Mouse (Mus musculus): ENCODE data around the gene Ptprn2.

Ptprn2 gene

DNA sequence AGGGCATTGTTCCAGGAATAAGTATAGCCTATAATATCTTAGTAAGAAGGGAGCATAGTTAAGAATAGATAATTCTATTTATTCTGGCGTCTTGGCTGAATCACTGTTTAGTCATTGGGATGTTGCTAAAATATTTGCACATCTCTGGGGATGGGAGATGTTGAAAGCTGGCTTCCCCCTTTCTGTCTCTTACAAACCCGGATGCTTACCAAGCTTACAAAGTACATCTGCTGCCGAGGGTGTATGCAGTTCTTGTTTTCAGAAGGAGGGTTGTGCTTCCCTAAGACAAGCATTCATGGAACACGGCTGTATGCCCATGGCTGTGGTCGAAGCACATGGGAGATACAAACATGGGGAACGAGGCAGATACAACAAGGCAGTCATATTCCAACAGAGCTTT lies 642.0 kb downstream of the Ptprn2 start:
- DNase-seq (ENCODE audit: low spot score in 2 of 2): no peak

DNA sequence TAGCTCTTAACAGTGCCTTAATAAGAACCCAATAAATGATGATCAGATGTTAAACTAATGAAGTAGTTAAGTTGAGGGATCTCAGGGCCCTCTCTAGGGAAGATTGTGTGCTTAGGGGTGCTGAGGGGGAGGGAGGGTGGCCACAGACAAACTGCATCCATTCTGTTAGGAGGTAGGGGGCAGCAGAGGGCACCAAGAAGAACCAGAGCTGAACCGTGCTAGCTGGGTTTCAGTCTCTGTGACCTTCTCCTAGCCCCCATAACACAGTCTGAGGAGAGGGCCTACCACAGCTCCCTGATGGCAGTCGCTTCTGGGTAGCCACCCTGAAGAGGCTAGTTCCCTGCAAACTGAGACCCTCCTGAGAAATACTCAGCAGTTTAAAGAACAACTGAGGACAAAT lies 646.6 kb downstream of the Ptprn2 start:
- no peak for DNase-seq (ENCODE audit: low spot score in 2 of 2)

DNA sequence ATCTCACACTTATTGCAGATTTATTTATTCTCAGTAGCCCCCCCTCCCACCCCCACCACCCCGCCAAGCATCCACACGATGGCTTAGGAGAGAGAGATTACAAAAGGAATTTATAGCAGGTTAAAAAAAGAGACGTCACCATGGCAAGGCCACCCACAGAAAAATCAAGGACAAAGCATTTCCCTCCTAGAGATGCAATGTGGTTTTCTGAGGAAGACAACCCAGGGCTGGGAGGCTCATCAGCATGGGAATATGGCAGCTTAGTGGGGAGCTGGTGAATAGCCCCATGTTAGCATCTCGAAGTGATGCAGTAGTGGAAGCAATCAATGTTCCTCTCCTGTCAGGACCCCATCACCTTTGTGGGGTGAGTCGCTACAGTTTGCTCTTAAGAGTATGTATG lies 649.7 kb downstream of the Ptprn2 start:
- DNase-seq (ENCODE audit: low spot score in 2 of 2): no peak

DNA sequence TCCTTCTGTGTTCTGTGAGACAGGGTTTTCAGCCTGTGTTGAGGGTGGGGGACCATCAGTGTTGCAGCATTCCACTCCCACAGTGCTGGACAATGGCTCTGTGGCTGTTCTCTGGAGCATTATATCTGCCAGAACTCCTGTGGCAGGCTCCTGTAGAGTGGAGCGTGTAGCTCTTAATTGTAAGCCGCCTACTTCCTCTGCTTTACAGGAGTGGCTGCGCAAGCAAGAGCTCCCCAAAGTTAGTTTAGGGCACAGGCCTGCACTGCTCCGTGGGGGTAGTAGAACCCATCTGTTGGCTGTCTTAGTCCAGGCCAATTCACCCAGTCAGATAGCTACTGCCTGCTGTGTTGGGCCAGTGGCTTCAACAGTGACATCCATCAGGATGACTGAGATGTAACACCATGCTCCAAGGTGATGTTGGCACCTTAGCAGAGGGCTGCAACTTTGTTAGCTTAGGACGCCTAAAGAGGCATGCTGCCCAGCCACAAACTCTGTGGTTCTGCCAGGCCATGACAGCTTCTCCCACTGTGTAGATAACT lies 651.0 kb downstream of the Ptprn2 start:
- DNase-seq (ENCODE audit: low spot score in 2 of 2): no peak

DNA sequence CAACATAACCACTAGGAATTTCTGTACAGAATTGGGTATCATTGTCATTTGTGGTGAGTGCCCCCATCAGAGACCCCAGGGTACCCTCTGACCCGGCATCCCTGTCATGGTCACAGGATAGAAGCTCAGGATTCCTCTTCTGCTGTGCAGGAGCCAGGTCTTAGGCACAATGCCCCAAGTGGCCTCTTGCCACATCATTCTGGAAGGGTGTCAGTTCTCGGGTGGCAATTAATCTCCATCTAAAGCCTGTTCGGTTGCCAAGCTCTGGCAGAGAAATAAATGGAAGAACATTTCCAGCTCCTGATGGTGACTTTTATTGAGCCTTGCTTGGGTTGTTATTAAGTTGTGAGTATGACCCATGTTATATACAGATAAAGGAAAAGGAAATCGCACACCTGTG lies 655.4 kb downstream of the Ptprn2 start:
- no peak for DNase-seq (ENCODE audit: low spot score in 2 of 2)

DNA sequence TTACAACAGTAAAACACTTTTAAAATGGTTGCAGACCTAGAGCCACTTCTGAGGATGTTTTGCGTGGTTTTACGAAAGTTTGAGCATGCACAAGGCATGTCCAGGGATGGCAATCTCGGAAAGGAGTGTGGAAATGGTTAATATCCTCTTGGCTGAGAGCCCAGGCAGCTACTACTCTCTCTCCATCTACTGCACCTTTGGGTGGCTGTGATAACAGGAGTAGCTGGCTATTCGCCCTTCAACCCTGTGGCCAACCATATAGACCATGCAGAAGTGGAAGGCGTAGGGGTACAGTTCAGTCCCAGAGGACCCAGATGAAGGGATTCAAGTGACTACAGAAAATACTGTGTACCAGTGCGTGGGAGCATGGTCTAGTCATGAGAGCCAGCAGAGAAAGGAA lies 655.9 kb downstream of the Ptprn2 start:
- no peak for DNase-seq (ENCODE audit: low spot score in 2 of 2)

DNA sequence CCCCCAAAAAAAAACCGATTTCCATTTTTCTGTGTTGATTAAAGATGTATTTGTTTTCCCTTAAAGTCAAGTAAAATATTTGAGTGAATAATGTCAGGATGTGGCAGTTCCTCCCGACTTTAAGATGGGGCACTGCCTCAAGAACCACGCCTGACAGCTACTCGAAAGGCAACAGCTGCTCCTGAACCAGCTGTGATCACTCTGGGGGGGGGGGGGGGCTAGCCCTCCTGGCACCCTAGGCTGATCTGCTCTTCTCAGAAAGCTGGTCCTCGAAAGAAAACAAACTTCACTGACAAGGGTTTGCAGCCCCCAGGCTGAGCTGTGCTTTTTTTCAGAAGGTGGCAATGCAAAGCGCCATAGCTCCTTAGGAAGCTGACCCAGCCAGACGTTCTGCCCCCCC lies 663.7 kb downstream of the Ptprn2 start:
- DNase-seq (ENCODE audit: low spot score in 2 of 2): no peak

DNA sequence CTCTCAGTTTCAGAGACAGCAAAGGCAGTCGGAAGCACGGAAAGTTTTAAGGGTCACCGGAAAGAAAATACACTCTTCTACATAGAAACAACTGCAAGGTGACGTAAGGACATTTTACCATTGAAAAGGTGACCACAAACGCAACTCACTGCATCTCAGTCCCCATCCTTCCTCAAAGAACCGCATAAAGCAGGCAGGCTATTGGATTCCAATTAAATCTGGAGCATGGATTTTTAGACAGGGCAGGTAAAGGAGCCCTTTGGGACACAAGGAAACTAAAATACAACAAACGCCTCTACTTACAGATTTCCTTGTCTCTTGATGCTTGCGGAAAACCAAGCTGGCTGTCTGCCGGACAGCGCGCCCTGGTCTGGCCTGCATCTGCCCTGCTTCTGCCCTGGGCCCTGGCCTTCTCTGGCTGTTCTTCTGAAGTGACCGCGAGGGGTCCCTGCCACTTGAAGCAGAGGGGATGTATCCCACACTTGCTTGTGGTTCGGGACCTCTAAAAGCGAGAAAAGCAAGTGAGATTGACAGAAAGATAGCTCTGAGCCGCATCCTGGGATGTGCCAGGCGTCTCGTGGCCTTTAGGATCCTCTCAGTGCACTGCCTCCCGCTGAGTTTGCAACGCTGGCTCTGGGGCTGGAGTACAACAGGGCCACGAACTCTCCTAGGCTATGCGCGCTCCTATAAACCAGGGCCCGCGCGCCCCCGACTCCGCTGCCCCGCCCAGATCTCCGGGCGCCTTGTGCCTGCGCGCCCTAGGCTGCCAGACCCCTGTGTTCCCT lies 665.3 kb downstream of the Ptprn2 start:
- no peak for DNase-seq (ENCODE audit: low spot score in 2 of 2)

DNA sequence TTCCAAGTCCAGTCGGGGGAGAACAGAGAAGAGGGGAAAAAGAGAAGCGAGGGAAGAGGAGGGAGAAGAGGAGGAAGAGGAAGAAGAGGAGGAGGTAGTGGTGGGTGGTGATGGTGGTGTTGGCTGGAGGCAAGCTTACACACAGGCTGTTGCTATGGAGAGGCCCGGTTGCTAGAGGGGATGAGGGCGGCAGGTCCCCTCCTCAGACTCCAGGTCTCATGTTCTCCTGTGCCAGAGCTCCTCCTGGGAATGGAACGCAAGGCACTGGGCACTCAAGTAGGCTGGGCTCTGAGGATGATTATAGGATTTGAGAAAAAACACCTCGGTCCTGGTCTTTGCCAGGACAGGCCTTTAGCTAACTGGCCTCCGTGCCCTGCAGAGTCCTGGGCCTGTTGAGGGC lies 666.1 kb downstream of the Ptprn2 start:
- no peak for DNase-seq (ENCODE audit: low spot score in 2 of 2)

DNA sequence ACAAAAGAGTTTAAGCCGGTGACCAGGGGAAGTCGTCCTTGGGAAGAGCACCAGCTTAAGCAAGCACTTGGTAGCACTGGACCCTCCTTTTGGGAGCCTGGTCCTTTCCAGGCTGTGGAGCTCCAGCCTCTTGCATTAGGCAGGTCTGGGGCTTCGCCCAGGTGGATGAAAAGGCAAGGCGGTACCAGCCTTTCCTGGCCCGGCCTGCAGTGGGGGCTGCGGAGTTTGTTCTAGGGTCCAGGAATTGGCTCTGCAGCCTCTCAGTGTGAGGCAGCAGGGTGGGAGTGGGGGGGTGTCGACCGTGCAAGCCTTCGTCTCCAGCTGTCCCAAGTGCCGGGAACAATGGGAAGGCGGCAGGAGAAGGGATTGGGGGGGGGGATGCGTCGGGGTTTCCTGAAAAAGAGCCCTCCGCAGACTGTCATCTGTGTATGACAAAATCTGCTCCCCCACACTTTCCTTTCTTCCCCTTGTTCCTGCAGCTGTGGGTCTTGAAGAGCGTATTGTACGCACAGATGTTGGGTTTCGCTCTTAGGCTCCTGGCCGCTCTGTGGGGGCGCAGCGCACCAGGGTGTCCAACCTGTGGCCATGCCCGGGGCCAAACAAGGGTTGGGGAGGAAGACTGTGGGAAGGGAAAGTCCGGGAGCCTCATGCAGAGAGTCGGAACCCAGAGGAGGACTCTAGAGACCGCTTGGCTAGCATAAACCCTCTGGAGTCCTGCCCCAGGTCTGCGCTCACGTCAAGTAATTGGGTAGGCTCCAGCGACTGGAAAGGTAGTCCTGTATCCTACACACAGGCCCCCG lies 667.0 kb downstream of the Ptprn2 start:
- no peak for DNase-seq (ENCODE audit: low spot score in 2 of 2)

DNA sequence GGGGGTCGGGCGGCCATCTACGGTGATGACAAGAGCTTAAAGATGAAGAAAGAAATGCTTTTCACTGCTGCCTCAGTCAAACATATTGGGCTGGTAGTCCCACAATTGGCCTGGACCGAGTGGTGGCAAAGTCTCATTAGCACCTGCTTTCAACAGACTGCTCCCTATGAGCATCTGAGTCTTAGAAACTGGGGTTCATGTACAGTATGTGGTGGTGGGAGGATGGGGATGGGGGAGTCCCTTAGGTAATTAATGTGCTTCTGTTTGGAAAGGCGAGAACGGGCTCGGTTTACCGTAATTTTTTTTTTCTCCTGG lies 667.6 kb downstream of the Ptprn2 start:
- DNase-seq (ENCODE audit: low spot score in 2 of 2): no peak

DNA sequence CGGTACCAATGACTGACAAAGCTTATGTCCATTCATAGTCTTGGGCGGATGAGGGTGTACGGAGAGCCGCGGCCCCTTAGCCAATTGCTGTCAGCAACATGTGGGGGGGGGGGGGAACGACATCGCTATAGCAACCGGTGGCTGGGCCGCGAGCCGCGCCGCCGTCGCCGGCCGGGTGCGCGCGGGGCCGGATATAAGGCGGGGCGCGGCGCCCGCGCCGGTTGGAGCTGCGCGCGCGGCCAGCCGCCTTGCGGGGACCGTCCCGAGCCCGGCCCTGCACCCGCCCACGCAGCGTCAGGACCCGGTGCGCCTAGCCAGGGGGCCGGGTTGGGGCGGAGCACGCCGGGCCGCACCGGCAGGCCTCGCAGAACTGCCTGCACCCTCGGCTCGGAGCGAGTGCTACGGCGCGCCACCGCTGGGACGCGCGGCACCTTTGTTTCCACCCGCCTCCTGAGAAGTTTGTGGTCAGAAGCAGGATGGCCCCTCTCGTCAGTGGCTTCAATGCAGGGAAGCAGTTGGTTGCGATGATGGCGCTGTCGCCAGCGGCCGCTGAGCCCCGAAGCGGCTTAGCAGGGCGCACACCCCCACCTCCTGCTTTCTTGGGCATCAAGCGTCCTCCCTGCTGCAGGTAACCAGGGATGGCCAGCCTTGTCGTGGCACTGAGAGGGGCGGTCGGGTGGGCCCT lies 668.3 kb downstream of the Ptprn2 start:
- no peak for DNase-seq (ENCODE audit: low spot score in 2 of 2)

DNA sequence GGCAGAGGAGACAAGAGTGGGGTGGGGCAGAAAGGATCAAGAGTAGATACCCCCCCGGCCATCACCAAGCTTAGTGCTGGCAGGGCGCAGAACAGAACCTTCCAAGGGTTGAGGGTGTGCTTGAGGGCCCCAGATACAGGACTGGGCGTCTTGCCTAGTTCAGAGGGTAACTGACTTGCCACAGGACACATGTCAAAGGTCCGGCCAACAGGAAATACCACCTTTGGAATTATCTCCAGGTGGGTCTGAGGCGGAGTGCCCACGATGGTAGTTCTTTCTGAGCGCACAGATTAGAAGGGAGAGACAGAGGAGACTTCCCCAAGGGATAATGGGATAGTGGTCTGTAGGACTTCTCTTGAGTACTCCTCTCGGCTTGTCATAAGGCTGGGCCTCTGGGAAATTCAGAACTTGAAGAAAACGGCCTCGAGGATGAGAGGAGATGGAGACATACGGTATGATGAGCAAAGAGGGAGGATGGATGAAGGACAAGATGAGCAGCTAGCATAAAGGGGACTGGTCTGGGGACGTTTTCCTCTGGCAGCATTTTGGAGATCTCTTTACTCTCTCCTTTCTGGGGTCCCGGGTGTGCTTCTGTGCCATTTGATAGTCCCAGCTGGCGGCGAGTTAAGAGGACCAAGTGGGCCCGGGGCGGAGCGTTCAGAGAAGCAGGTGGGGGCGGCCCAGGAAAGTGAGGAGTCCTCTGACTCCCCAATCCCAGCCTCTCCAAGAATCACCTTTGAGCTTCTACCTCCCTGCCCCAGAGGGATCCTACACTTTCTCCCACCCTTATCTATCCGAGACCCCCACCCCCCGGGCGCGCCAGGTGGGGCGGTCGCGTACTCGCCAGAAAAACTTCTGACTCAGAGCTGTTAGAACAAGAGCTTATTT lies 669.1 kb downstream of the Ptprn2 start:
- no peak for DNase-seq (ENCODE audit: low spot score in 2 of 2)

DNA sequence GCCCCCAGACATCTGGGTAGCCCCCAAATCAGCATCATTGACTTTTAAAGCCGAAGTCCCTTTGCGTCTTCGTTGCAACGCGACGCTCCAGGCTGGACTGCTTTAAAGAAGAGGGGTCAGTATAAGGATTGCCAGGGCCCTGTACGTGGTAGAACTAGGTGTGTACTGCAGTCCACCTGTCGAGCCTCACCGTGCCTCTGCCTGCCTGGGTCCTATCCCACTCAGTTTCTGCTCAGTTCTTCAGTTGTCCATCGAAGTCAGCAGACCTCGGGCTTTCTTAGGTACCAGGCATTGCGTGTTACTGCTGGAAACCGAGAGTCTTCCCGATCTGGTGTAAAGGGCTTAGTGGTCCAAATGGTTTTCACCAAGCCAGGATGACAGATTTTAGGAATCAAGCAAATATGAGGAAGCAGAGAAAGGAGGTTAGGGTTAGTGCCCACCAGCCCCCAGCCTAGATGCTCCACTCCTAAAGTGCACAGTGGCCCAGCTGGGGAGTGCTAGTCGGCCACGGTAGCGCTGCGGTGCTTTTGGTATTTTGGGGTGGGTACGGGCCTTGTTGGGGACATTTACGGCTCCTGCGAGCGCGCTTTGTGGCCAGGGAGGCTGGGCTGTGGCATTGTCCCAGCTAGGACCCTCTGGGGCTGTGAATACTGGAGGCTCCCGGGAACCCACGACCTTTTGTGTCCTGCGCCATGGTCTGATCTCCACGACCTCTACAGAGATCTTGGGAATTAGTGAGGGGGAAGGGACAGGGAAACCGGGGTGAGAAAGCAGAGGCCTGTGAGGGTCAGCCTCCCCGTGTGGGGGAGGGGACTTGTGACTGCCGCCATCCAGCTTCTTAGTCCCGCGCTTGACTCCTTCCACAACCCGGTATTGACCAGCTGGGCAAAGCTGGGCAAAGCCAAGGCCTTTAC lies 670.0 kb downstream of the Ptprn2 start:
- no peak for DNase-seq (ENCODE audit: low spot score in 2 of 2)

DNA sequence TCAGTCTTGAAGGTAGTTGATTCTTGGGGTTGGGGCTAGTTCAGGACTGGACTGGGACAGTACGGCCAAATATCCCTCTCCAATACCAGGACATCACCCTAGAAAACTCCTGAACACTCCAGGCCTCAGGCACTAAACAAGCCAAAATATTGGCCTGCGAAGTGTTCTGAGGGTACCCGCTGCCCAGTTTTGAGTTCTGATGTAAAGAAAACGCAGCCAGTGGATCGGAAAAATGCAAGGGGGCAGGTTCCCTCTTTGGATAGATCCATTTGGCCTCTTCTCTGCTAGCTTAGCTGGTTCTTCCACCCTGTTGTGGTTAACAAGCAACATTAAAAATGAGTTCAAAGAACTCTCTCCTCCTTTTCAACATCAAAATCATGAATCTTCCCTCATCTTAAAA lies 670.7 kb downstream of the Ptprn2 start:
- no peak for DNase-seq (ENCODE audit: low spot score in 2 of 2)

DNA sequence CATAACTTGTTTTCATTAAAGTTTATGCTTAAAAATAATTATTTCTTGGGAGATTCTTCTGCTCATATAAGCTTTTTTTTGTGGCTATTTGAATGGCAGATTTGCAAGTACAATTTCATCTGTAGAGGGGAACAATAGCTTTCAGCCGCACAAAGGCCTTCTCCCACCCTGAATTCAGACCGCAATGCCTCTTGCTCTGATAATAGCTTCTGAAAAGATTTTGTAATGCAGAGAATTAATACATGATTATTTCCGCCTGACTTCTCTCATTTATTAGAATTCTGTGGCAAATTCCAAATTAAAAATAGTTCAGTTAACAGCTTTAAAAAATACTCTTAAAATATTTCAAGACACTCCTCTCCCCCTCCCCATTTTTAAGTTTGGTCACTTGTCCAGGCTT lies 671.3 kb downstream of the Ptprn2 start:
- no peak for DNase-seq (ENCODE audit: low spot score in 2 of 2)

DNA sequence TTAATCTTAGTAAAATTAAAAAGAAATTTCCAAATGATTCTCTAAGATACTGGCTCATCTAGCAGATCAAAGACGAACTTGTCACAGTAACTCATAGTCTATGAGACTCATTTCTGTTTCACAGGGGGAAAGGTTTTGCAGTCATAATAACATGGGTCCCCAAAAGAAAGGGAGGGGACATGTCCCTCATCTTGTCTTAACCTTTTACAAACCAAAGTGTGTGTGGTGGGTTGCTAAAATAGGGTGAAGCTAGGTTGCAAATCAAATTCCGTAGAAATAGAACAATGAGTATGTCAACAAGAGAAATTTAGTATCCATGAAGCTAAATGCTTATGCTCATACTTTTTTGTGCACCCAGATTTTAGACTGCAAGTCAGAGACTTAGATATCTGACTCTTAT lies 671.7 kb downstream of the Ptprn2 start:
- no peak for DNase-seq (ENCODE audit: low spot score in 2 of 2)

DNA sequence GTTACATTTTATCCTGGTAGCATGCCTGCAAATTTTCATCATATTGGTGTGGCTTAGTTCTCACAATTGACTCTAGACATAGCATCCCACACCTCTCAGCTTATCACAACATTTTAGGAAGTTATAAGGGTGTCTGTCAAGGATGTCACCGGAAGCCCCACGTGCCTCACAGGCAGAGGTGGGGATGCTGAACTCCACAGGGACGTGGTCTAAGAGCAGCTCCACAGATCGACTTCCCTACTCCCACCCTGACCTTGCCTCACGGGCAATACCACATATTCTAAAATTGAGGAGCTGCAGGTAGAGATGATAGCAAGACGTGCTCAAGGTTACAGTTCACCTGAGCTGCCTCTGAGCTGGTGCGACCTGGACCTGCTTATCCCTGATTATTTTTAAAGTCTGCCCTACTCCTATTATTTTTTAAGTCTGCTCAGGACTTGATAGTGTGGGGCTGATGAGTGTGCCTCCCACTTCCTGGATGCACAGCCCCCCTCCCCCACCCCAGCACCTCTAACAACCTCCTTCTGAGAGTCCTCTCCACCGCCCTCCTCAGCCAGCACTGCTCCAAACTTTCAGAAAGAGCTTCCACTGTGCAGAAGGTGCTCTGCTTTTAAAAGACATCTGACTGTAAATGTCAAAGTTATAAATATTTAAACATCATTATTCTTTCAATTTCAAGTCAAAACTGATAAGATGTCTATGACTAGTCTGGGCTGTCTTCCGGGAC lies 672.3 kb downstream of the Ptprn2 start:
- no peak for DNase-seq (ENCODE audit: low spot score in 2 of 2)

DNA sequence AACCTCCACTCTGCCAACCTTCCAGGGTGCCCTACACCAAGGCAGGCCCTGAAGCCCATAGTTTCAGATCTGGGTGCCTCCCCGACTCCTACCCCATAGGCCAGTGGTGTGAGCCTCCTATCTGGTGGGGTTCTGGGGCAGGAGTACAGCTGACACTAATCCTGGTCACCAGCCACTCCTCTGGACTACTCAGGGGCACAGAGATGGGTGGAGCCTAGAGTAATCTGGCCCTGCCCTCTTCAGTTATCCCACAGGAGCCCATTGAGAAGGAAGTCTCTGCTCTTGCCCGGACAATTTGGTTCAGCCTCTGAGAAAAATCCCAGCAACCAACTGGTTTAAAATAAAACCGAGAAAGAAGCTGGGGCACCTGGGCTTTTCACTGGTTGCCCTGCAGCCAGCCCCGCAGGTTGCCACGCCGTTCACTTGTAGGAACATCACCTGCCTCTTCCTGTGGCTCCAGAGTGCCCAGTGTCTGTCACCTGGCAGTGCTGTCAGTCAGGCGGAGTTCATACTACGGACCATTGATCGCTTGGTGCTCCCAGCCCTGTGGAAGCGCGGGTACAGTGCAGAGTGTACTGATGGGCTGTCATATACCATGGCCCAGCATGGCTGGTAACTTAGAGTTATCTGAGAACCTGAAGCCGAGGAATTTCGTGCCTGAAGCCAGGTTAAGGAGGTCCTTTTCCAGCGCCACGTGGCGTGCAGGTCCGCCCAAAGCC lies 673.6 kb downstream of the Ptprn2 start:
- no peak for DNase-seq (ENCODE audit: low spot score in 2 of 2)
